Mouse (Mus musculus): ENCODE measurements around the gene Neurog1. TPM values are rescaled to one million over a fixed set of nuclear protein-coding genes. Genes with fewer than 3 reads are reported as not detected.

Neurog1 gene
- polyA plus RNA-seq, 1 experiment from 2014 or later: not detected

- H3K9ac ChIP-seq (ENCODE audit: low read depth, low read length): no peak overlapping the region
- no peak overlapping the region for H3K4me2 ChIP-seq (ENCODE audit: low read depth, low read length)
- H3K9me3 ChIP-seq (replicated peaks; ENCODE audit: control insufficient read depth, low read length): no peaks in the 10 kb centered on the region
- no peak overlapping the region for H3K27ac ChIP-seq (ENCODE audit: low read length)
- no peak for ATAC-seq (ENCODE audit: low read depth)
- H3K4me1 ChIP-seq (ENCODE audit: control insufficient read depth, low read depth, low read length): no peaks in the 10 kb centered on the region
- H3K27me3 ChIP-seq (ENCODE audit: control insufficient read depth, insufficient read depth, low read depth, low read length): peaks cover 34% of the 10 kb centered on the region
- no peak overlapping the region for H3K4me3 ChIP-seq (ENCODE audit: low read depth, low read length)
- 25% methylated on average over 10 of the region's 10 CpGs for WGBS (ENCODE audit: insufficient replicate concordance)
- H3K36me3 ChIP-seq (ENCODE audit: control insufficient read depth, insufficient read depth): no peaks in the 10 kb centered on the region
Measured at GRCm38 (mm10) chr13:56226175-56226954, 25.6 kb downstream of the Neurog1 start.

GRCm38 (mm10) chr13:56223625-56224024, 28.3 kb downstream of the Neurog1 start:
- H3K4me2 ChIP-seq (ENCODE audit: low read depth, low read length): no peak overlapping the region
- no peak overlapping the region for H3K9ac ChIP-seq (ENCODE audit: low read depth, low read length)
- 2% methylated on average over 21 of the region's 21 CpGs for WGBS (ENCODE audit: insufficient replicate concordance)
- no peak for ATAC-seq (ENCODE audit: low read depth)
- no peaks in the 10 kb centered on the region for H3K9me3 ChIP-seq (replicated peaks; ENCODE audit: control insufficient read depth, low read length)
- H3K36me3 ChIP-seq (ENCODE audit: control insufficient read depth, insufficient read depth): no peaks in the 10 kb centered on the region
- no peak overlapping the region for H3K27ac ChIP-seq (ENCODE audit: low read length)
- no peak overlapping the region for H3K4me3 ChIP-seq (ENCODE audit: low read depth, low read length)
- no peaks in the 10 kb centered on the region for H3K4me1 ChIP-seq (ENCODE audit: control insufficient read depth, low read depth, low read length)
- H3K27me3 ChIP-seq (ENCODE audit: control insufficient read depth, insufficient read depth, low read depth, low read length): peaks cover 43% of the 10 kb centered on the region

GRCm38 (mm10) chr13:56222849-56223246, 29.1 kb downstream of the Neurog1 start:
- no peak for ATAC-seq (ENCODE audit: low read depth)
- Histone ChIP-seq H3K4me2 (ENCODE audit: low read depth, low read length) (no peak overlapping the region), H3K9me3 (replicated peaks; ENCODE audit: control insufficient read depth, low read length) (no peaks in the 10 kb centered on the region), H3K36me3 (ENCODE audit: control insufficient read depth, insufficient read depth) (no peaks in the 10 kb centered on the region), H3K27ac (ENCODE audit: low read length) (no peak overlapping the region), H3K4me1 (ENCODE audit: control insufficient read depth, low read depth, low read length) (no peaks in the 10 kb centered on the region), H3K9ac (ENCODE audit: low read depth, low read length) (no peak overlapping the region), H3K4me3 (ENCODE audit: low read depth, low read length) (no peak overlapping the region), H3K27me3 (ENCODE audit: control insufficient read depth, insufficient read depth, low read depth, low read length) (peaks cover 43% of the 10 kb centered on the region)
- 8% methylated on average over 4 of the region's 4 CpGs for WGBS (ENCODE audit: insufficient replicate concordance)

DNA sequence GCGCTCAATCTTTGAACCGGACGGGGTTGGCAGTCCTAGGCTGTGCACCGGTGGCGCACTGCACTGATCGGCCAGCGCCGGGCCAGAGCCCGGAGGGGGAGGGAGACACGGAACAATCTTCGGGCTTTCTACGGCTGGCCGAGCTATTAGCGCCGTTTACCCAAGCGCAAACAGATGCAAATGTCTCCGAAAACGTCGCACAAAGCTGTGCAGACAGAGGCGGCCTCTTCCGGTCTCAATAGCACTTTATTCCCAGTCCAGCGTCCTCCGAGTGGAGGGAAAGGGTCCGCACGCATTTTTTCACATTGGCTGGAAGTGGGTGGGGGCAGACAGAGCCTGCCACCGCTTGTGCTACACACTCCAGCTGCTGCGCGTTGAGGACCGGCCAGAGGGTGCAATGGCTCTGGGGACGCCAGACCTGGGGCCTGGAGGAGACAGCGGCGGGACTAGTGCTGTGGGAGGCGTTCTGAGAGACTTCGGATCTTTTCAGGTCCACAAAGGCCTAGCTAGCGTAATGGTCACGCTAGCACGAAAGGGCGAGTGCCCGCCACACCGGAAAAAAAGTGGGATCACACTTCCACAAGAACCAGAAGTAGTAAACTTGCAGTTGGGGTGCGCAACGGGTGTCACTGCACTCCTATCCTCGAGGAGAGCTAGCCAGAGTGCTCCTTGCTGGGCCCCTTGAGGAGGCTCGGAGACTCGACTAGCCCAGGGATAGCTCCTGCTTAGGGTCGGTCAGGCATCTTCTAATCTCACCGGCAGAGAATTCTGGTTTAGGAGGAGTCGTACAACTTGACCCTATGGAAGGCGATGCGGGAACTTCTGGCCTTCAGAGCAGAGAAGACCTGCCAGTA, 29.7 kb downstream of the Neurog1 start:
- 3% methylated on average over 50 of the region's 50 CpGs for WGBS (ENCODE audit: insufficient replicate concordance)
- Histone ChIP-seq H3K4me2 (ENCODE audit: low read depth, low read length) (no peak overlapping the region), H3K9ac (ENCODE audit: low read depth, low read length) (no peak overlapping the region), H3K4me1 (ENCODE audit: control insufficient read depth, low read depth, low read length) (no peaks in the 10 kb centered on the region), H3K9me3 (replicated peaks; ENCODE audit: control insufficient read depth, low read length) (no peaks in the 10 kb centered on the region), H3K27ac (ENCODE audit: low read length) (no peak overlapping the region), H3K36me3 (ENCODE audit: control insufficient read depth, insufficient read depth) (no peaks in the 10 kb centered on the region), H3K4me3 (ENCODE audit: low read depth, low read length) (no peak overlapping the region), H3K27me3 (ENCODE audit: control insufficient read depth, insufficient read depth, low read depth, low read length) (peaks cover 43% of the 10 kb centered on the region)
- no peak for ATAC-seq (ENCODE audit: low read depth)

GRCm38 (mm10) chr13:56221129-56221910, 30.6 kb downstream of the Neurog1 start:
- H3K9me3 ChIP-seq (replicated peaks; ENCODE audit: control insufficient read depth, low read length): no peaks in the 10 kb centered on the region
- H3K27ac ChIP-seq (ENCODE audit: low read length): no peak overlapping the region
- H3K4me1 ChIP-seq (ENCODE audit: control insufficient read depth, low read depth, low read length): no peaks in the 10 kb centered on the region
- H3K36me3 ChIP-seq (ENCODE audit: control insufficient read depth, insufficient read depth): no peaks in the 10 kb centered on the region
- no peak overlapping the region for H3K4me2 ChIP-seq (ENCODE audit: low read depth, low read length)
- no peak overlapping the region for H3K9ac ChIP-seq (ENCODE audit: low read depth, low read length)
- WGBS (ENCODE audit: insufficient replicate concordance): 2% methylated on average over 46 of the region's 46 CpGs
- H3K27me3 ChIP-seq (ENCODE audit: control insufficient read depth, insufficient read depth, low read depth, low read length): peaks cover 43% of the 10 kb centered on the region
- no peak overlapping the region for H3K4me3 ChIP-seq (ENCODE audit: low read depth, low read length)
- ATAC-seq (ENCODE audit: low read depth): no peak

DNA sequence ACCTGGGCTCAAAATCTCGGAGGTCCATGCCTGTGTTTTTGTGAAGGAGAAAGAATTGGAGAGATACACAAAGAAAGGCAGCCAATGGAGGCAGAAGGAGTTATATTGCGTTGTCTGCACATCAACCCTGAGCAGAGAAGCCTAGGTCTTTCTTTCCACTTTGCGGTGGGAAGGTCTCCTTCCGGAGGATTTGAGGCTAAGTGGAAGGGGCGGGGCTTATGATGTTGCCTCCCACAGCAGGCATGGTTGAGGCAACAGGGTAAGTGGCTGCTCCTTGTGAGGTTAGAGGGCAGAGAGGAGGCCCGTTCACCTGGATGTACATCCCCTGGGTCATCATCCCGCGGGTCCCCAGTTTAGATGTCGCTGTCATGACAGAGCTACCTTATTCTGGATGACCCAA, 32.7 kb downstream of the Neurog1 start:
- H3K4me3 ChIP-seq (ENCODE audit: low read depth, low read length): no peak overlapping the region
- no peak for ATAC-seq (ENCODE audit: low read depth)
- H3K9ac ChIP-seq (ENCODE audit: low read depth, low read length): no peak overlapping the region
- WGBS (ENCODE audit: insufficient replicate concordance): 41% methylated on average over 9 of the region's 9 CpGs
- H3K27me3 ChIP-seq (ENCODE audit: control insufficient read depth, insufficient read depth, low read depth, low read length): peaks cover 38% of the 10 kb centered on the region
- no peaks in the 10 kb centered on the region for H3K4me1 ChIP-seq (ENCODE audit: control insufficient read depth, low read depth, low read length)
- no peak overlapping the region for H3K27ac ChIP-seq (ENCODE audit: low read length)
- no peak overlapping the region for H3K4me2 ChIP-seq (ENCODE audit: low read depth, low read length)
- no peaks in the 10 kb centered on the region for H3K36me3 ChIP-seq (ENCODE audit: control insufficient read depth, insufficient read depth)
- no peaks in the 10 kb centered on the region for H3K9me3 ChIP-seq (replicated peaks; ENCODE audit: control insufficient read depth, low read length)

DNA sequence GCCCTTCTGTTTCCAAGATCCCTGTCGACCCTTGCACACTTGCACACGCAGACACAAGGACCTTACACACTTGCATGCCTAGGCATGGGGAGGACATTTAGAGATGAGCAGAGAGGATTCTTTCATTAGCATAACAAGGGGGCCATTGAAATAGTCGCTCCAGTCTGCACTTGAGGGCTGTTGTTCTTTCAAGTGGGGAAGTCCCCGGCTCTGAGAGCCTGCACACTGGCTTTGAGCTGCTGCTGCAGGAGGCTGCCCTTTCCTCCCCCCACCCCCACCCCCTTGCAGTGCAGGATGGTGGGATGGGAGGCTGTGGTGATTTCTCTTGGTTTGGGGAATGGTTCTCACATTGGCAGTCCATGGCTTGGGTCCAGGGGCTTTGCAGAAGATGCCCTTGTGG, 35.9 kb downstream of the Neurog1 start:
- no peak for ATAC-seq (ENCODE audit: low read depth)
- Histone ChIP-seq H3K9me3 (replicated peaks; ENCODE audit: control insufficient read depth, low read length) (no peaks in the 10 kb centered on the region), H3K4me1 (ENCODE audit: control insufficient read depth, low read depth, low read length) (no peaks in the 10 kb centered on the region), H3K9ac (ENCODE audit: low read depth, low read length) (no peak overlapping the region), H3K36me3 (ENCODE audit: control insufficient read depth, insufficient read depth) (no peaks in the 10 kb centered on the region), H3K4me3 (ENCODE audit: low read depth, low read length) (no peak overlapping the region), H3K27me3 (ENCODE audit: control insufficient read depth, insufficient read depth, low read depth, low read length) (peaks cover 7% of the 10 kb centered on the region), H3K4me2 (ENCODE audit: low read depth, low read length) (no peak overlapping the region), H3K27ac (ENCODE audit: low read length) (no peak overlapping the region)
- 25% methylated on average over 4 of the region's 4 CpGs for WGBS (ENCODE audit: insufficient replicate concordance)

GRCm38 (mm10) chr13:56214633-56215032, 37.3 kb downstream of the Neurog1 start:
- no peaks in the 10 kb centered on the region for H3K4me1 ChIP-seq (ENCODE audit: control insufficient read depth, low read depth, low read length)
- no peak overlapping the region for H3K9ac ChIP-seq (ENCODE audit: low read depth, low read length)
- H3K9me3 ChIP-seq (replicated peaks; ENCODE audit: control insufficient read depth, low read length): no peaks in the 10 kb centered on the region
- H3K27ac ChIP-seq (ENCODE audit: low read length): no peak overlapping the region
- no peak overlapping the region for H3K4me2 ChIP-seq (ENCODE audit: low read depth, low read length)
- 44% methylated on average over 5 of the region's 5 CpGs for WGBS (ENCODE audit: insufficient replicate concordance)
- H3K27me3 ChIP-seq (ENCODE audit: control insufficient read depth, insufficient read depth, low read depth, low read length): no peaks in the 10 kb centered on the region; the same call in 1 of the 2 replicates
- ATAC-seq (ENCODE audit: low read depth): no peak
- no peak overlapping the region for H3K4me3 ChIP-seq (ENCODE audit: low read depth, low read length)
- H3K36me3 ChIP-seq (ENCODE audit: control insufficient read depth, insufficient read depth): no peaks in the 10 kb centered on the region

All from liver, embryonic 16.5 days (tissue).